In the genomic region with DNA sequence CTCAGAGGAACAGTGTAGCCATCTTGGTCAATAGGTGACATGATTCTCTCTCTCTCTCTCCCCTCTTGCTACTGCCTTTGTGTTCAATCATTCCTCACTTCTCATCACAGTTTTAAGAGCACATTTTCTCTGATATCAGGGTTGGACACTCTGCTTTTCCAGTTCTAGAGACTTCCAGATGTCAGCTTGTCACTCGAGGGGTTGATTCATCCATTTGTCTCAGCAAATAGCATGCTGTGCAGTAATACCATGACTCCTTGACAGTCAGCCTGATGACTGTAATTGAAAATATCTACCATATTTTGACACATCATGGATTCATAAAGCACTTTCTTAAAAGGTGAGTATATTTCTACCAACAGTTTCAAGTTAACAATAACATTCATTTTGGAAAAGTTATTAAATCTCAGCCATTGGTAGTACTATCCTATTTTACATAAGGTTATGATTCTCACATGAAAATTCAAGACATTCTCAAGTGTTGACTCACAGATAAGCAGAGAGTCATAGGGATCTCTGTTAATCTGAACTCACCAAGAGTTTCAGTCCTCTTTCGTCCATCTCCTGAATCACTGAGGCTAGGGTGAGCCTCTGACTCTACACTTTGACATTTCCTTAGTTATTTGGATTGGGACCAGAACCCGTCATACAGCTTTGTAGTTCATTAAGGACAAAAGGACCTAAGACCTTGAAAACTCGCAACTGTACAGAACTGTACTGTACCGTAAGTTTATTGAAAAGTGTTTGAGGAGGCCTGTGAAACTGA, we compare ENCODE assay signal across 20 mouse cellular contexts.
DNase-seq lines count a peak whose midpoint lies in the region; ATAC-seq and TF ChIP-seq lines count a peak whose summit lies in the region.
"Had no signal": no experiment of that assay in that cellular context is flagged by ENCODE, and none has a peak within 500 bp of the region (broad histone marks: within the 10 kb centered on the region; RNA-seq: fewer than 3 reads in every experiment).

No protein-coding gene starts in this region.

- peak overlapping the region; percentile 68 for H3K27ac ChIP-seq in layer of hippocampus, adult 2 months
- peak overlapping the region; percentile 79 for H3K27ac ChIP-seq in embryonic fibroblast, embryonic 13.5 days (ENCODE audit: insufficient read depth, low read length)
- H3K27ac ChIP-seq in forebrain, embryonic 16.5 days (ENCODE audit: low read length), result no peak overlapping the region
- H3K27ac ChIP-seq: embryonic facial prominence, embryonic 10.5 days; embryonic facial prominence, embryonic 12.5 days; forebrain, embryonic 10.5 days; forebrain, embryonic 12.5 days had no signal

- H3K79me2 ChIP-seq in C2C12 (ENCODE audit: control insufficient read depth, insufficient read depth), result peaks cover 31% of the 10 kb centered on the region

- 86% methylated on average over 5 of the region's 5 CpGs for WGBS in forebrain, embryonic 16.5 days

- no peak for ATAC-seq in monocyte, adult 5-6 weeks (replicated peaks; ENCODE audit: insufficient number of reproducible peaks, low FRiP score, low TSS enrichment, poor library complexity, severe bottlenecking)
- ATAC-seq in forebrain, embryonic 16.5 days, result no peak
- no peak for ATAC-seq in granulocyte monocyte progenitor cell, adult 5-6 weeks (replicated peaks; ENCODE audit: poor library complexity, severe bottlenecking)
- ATAC-seq: activated CD4-positive, CD25-positive, alpha-beta regulatory T cell, adult 4 months; forebrain, embryonic 14.5 days; forebrain, postnatal 0 days; Patski had no signal

- H3K27me3 ChIP-seq in C2C12 (ENCODE audit: control insufficient read depth, insufficient read depth, insufficient read length), result no peaks in the 10 kb centered on the region
- H3K27me3 ChIP-seq in forebrain, embryonic 16.5 days (replicated peaks; ENCODE audit: control insufficient read depth, insufficient read depth, low read length), result no peaks in the 10 kb centered on the region
- H3K27me3 ChIP-seq: embryonic facial prominence, embryonic 12.5 days; forebrain, embryonic 12.5 days; Patski had no signal

- TF ChIP-seq CTCF in layer of hippocampus, adult 2 months (conservative IDR thresholded peaks at IDR 0.05), result no peak
- TF ChIP-seq CTCF in C2C12 (IDR thresholded peaks at IDR 0.05; ENCODE audit: control insufficient read depth, insufficient read depth, insufficient read length), result no peak
- no peak for TF ChIP-seq CTCF in embryonic fibroblast, embryonic 13.5 days (IDR thresholded peaks at IDR 0.05; ENCODE audit: borderline replicate concordance, insufficient read depth, low read length)

- no peaks in the 10 kb centered on the region for H3K36me3 ChIP-seq in C2C12 (ENCODE audit: control insufficient read depth, insufficient read depth)
- no peaks in the 10 kb centered on the region for H3K36me3 ChIP-seq in forebrain, embryonic 16.5 days (ENCODE audit: control insufficient read depth, insufficient read depth)
- H3K36me3 ChIP-seq: embryonic facial prominence, embryonic 10.5 days; embryonic facial prominence, embryonic 12.5 days; forebrain, embryonic 10.5 days; forebrain, embryonic 12.5 days had no signal

- no peak overlapping the region for H3K4me2 ChIP-seq in forebrain, embryonic 16.5 days (ENCODE audit: low read length)
- H3K4me2 ChIP-seq: embryonic facial prominence, embryonic 12.5 days; forebrain, embryonic 12.5 days had no signal

- DNase-seq in layer of hippocampus, adult 2 months (ENCODE audit: low spot score in 2 of 2), result no peak
- no peak for DNase-seq in layer of hippocampus, adult 18-20 months (ENCODE audit: low spot score in 2 of 2)
- DNase-seq: adrenal gland, adult 8-10 months; adrenal gland, postnatal 14 days; adrenal gland, postnatal 36 days; B cell, adult 2 months; forebrain, postnatal 0 days had no signal

- H3K4me1 ChIP-seq in embryonic fibroblast, embryonic 13.5 days (ENCODE audit: control insufficient read depth, insufficient read depth, low read length), result peaks cover 15% of the 10 kb centered on the region
- H3K4me1 ChIP-seq in forebrain, embryonic 16.5 days (replicated peaks; ENCODE audit: control insufficient read depth, insufficient read depth, low read length), result no peaks in the 10 kb centered on the region; the same call in 1 of the 2 replicates
- H3K4me1 ChIP-seq: embryonic facial prominence, embryonic 12.5 days; forebrain, embryonic 10.5 days; forebrain, embryonic 12.5 days had no signal

- peaks cover 2% of the 10 kb centered on the region for H3K79me3 ChIP-seq in C2C12 (ENCODE audit: low read depth)

- no peak for TF ChIP-seq POLR2A in embryonic fibroblast, embryonic 13.5 days (IDR thresholded peaks at IDR 0.05; ENCODE audit: low read depth, low read length)

- H3K9ac ChIP-seq in forebrain, embryonic 16.5 days (replicated peaks; ENCODE audit: low read depth, low read length), result no peak overlapping the region
- H3K9ac ChIP-seq: embryonic facial prominence, embryonic 12.5 days; forebrain, embryonic 12.5 days; forebrain, postnatal 0 days had no signal

- H3ac ChIP-seq in C2C12 (ENCODE audit: control insufficient read depth, insufficient read length, low read depth), result peak overlapping the region; percentile 47

- no peak overlapping the region for H3K4me3 ChIP-seq in layer of hippocampus, adult 2 months
- no peak overlapping the region for H3K4me3 ChIP-seq in C2C12 (ENCODE audit: insufficient read depth, poor library complexity, severe bottlenecking)
- no peak overlapping the region for H3K4me3 ChIP-seq in embryonic fibroblast, embryonic 13.5 days (ENCODE audit: insufficient read depth, low read length)
- no peak overlapping the region for H3K4me3 ChIP-seq in forebrain, embryonic 16.5 days (replicated peaks; ENCODE audit: low read length)
- H3K4me3 ChIP-seq: embryonic facial prominence, embryonic 10.5 days; embryonic facial prominence, embryonic 12.5 days; erythroblast, embryonic 14.5 days; forebrain, embryonic 10.5 days; forebrain, embryonic 12.5 days had no signal

- H3K9me3 ChIP-seq in forebrain, embryonic 16.5 days (ENCODE audit: control insufficient read depth, low read length), result no peaks in the 10 kb centered on the region
- H3K9me3 ChIP-seq: embryonic facial prominence, embryonic 10.5 days; embryonic facial prominence, embryonic 12.5 days; forebrain, embryonic 10.5 days; forebrain, embryonic 12.5 days had no signal

TF ChIP-seq in C2C12, 6 proteins besides CTCF, POLR2A, EP300 and RAD21:
- TF ChIP-seq USF1 (IDR thresholded peaks at IDR 0.05; ENCODE audit: low read depth) (no peak), MAX (IDR thresholded peaks at IDR 0.05) (peak; percentile 72), CEBPB (IDR thresholded peaks at IDR 0.05; ENCODE audit: low read depth) (peak; percentile 14), MYOD1 (IDR thresholded peaks at IDR 0.05; ENCODE audit: control insufficient read depth, insufficient read length, low read depth) (peak; percentile 28), FOSL1 (IDR thresholded peaks at IDR 0.05; ENCODE audit: insufficient read depth, low read length, poor library complexity, severe bottlenecking) (peak; percentile 70)
